Mouse (Mus musculus): Measurements from ENCODE around the gene Chst8. TPM values are rescaled to one million over a fixed set of nuclear protein-coding genes. Genes with fewer than 3 reads are reported as not detected.

Chst8 gene
- total and polyA plus RNA-seq, 2 experiments from 2014 or later = 0.20 to 6.4 TPM

- DNase-seq (ENCODE audit: low spot score) = no peak
- WGBS = 73% methylated on average over 6 of the region's 6 CpGs
- Histone ChIP-seq H3K36me3 (replicated peaks; ENCODE audit: control insufficient read depth, insufficient read depth, low read length) (no peaks in the 10 kb centered on the region), H3K27me3 (ENCODE audit: control insufficient read depth, insufficient read depth, low read length) (no peaks in the 10 kb centered on the region), H3K27ac (ENCODE audit: low read depth) (no peak overlapping the region), H3K9ac (replicated peaks; ENCODE audit: low read depth, low read length) (no peak overlapping the region), H3K9me3 (replicated peaks; ENCODE audit: control insufficient read depth, low read length) (no peaks in the 10 kb centered on the region), H3K4me2 (ENCODE audit: low read depth, low read length) (no peak overlapping the region), H3K4me1 (ENCODE audit: control insufficient read depth, insufficient read depth) (0 out of 2 replicates have a peak, but pooled peaks cover 4% of the 10 kb centered on the region), H3K4me3 (ENCODE audit: low read depth, low read length) (no peak overlapping the region)
- TF ChIP-seq CTCF (IDR thresholded peaks at IDR 0.05; ENCODE audit: low read depth) = no peak
- no peak for TF ChIP-seq EP300 (IDR thresholded peaks at IDR 0.05; ENCODE audit: low read depth)
- ATAC-seq (ENCODE audit: insufficient read depth, low read depth) = no peak
These were observed 78.2 kb downstream of the Chst8 start for GRCm38 (mm10) chr7:34734348-34734747.

- no peak for DNase-seq (ENCODE audit: low spot score)
- 46% methylated on average over 6 of the region's 6 CpGs for WGBS
- Histone ChIP-seq H3K9ac (replicated peaks; ENCODE audit: low read depth, low read length) (no peak overlapping the region), H3K36me3 (replicated peaks; ENCODE audit: control insufficient read depth, insufficient read depth, low read length) (no peaks in the 10 kb centered on the region), H3K4me2 (ENCODE audit: low read depth, low read length) (no peak overlapping the region), H3K27me3 (ENCODE audit: control insufficient read depth, insufficient read depth, low read length) (no peaks in the 10 kb centered on the region), H3K27ac (ENCODE audit: low read depth) (no peak overlapping the region), H3K4me1 (ENCODE audit: control insufficient read depth, insufficient read depth) (no peaks in the 10 kb centered on the region), H3K9me3 (replicated peaks; ENCODE audit: control insufficient read depth, low read length) (no peaks in the 10 kb centered on the region), H3K4me3 (ENCODE audit: low read depth, low read length) (no peak overlapping the region)
- no peak for ATAC-seq (ENCODE audit: insufficient read depth, low read depth)
- TF ChIP-seq EP300 (IDR thresholded peaks at IDR 0.05; ENCODE audit: low read depth) = no peak
- no peak for TF ChIP-seq CTCF (IDR thresholded peaks at IDR 0.05; ENCODE audit: low read depth)
These were observed 83.6 kb downstream of the Chst8 start for GRCm38 (mm10) chr7:34728931-34729330.

- whole genome bisulfite sequencing = 72% methylated on average over 4 of the region's 4 CpGs
- no peak for TF ChIP-seq CTCF (IDR thresholded peaks at IDR 0.05; ENCODE audit: low read depth)
- no peak for TF ChIP-seq EP300 (IDR thresholded peaks at IDR 0.05; ENCODE audit: low read depth)
- H3K36me3 ChIP-seq (replicated peaks; ENCODE audit: control insufficient read depth, insufficient read depth, low read length) = no peaks in the 10 kb centered on the region
- no peak overlapping the region for H3K9ac ChIP-seq (replicated peaks; ENCODE audit: low read depth, low read length)
- no peaks in the 10 kb centered on the region for H3K9me3 ChIP-seq (replicated peaks; ENCODE audit: control insufficient read depth, low read length)
- H3K4me3 ChIP-seq (ENCODE audit: low read depth, low read length) = no peak overlapping the region
- DNase-seq (ENCODE audit: low spot score) (no peak), ATAC-seq (ENCODE audit: insufficient read depth, low read depth) (no peak)
- H3K27me3 ChIP-seq (ENCODE audit: control insufficient read depth, insufficient read depth, low read length) = no peaks in the 10 kb centered on the region
- H3K4me2 ChIP-seq (ENCODE audit: low read depth, low read length) = no peak overlapping the region
- no peak overlapping the region for H3K27ac ChIP-seq (ENCODE audit: low read depth)
- H3K4me1 ChIP-seq (ENCODE audit: control insufficient read depth, insufficient read depth) = peaks cover 12% of the 10 kb centered on the region; the same call in 1 of the 2 replicates
These were observed 87.3 kb downstream of the Chst8 start for GRCm38 (mm10) chr7:34725206-34725605.

- Histone ChIP-seq H3K27ac (ENCODE audit: low read depth) (no peak overlapping the region), H3K9ac (replicated peaks; ENCODE audit: low read depth, low read length) (no peak overlapping the region), H3K27me3 (ENCODE audit: control insufficient read depth, insufficient read depth, low read length) (no peaks in the 10 kb centered on the region), H3K4me3 (ENCODE audit: low read depth, low read length) (no peak overlapping the region), H3K4me2 (ENCODE audit: low read depth, low read length) (no peak overlapping the region), H3K4me1 (ENCODE audit: control insufficient read depth, insufficient read depth) (peaks cover 16% of the 10 kb centered on the region), H3K9me3 (replicated peaks; ENCODE audit: control insufficient read depth, low read length) (no peaks in the 10 kb centered on the region), H3K36me3 (replicated peaks; ENCODE audit: control insufficient read depth, insufficient read depth, low read length) (no peaks in the 10 kb centered on the region)
- TF ChIP-seq CTCF (IDR thresholded peaks at IDR 0.05; ENCODE audit: low read depth) (no peak), EP300 (IDR thresholded peaks at IDR 0.05; ENCODE audit: low read depth) (no peak)
- WGBS = 49% methylated on average over 11 of the region's 11 CpGs
- no peak; the same call in 1 of the 2 replicates for ATAC-seq (ENCODE audit: insufficient read depth, low read depth)
- no peak for DNase-seq (ENCODE audit: low spot score)
These were observed 89.8 kb downstream of the Chst8 start for GRCm38 (mm10) chr7:34722551-34723230.

GRCm38 (mm10) chr7:34722151-34722550 is 90.4 kb downstream of the Chst8 start:
- Histone ChIP-seq H3K36me3 (replicated peaks; ENCODE audit: control insufficient read depth, insufficient read depth, low read length) (no peaks in the 10 kb centered on the region), H3K27me3 (ENCODE audit: control insufficient read depth, insufficient read depth, low read length) (no peaks in the 10 kb centered on the region), H3K9ac (replicated peaks; ENCODE audit: low read depth, low read length) (no peak overlapping the region), H3K4me1 (ENCODE audit: control insufficient read depth, insufficient read depth) (peaks cover 16% of the 10 kb centered on the region), H3K4me2 (ENCODE audit: low read depth, low read length) (no peak overlapping the region), H3K4me3 (ENCODE audit: low read depth, low read length) (no peak overlapping the region), H3K27ac (ENCODE audit: low read depth) (0 out of 2 replicates have a peak overlapping the region, but pooled peaks have one; percentile 22), H3K9me3 (replicated peaks; ENCODE audit: control insufficient read depth, low read length) (no peaks in the 10 kb centered on the region)
- DNase-seq (ENCODE audit: low spot score) (no peak), ATAC-seq (ENCODE audit: insufficient read depth, low read depth) (0 out of 2 replicates have a peak, but pooled peaks have one; percentile 7)
- 23% methylated on average over 8 of the region's 8 CpGs for WGBS
- TF ChIP-seq CTCF (IDR thresholded peaks at IDR 0.05; ENCODE audit: low read depth) (no peak), EP300 (IDR thresholded peaks at IDR 0.05; ENCODE audit: low read depth) (no peak)

All from heart, postnatal 0 days (tissue).